Mouse (Mus musculus): Measurements from ENCODE around the gene Sun1.

- TF ChIP-seq CTCF (IDR thresholded peaks at IDR 0.05), result no peak
- TF ChIP-seq EP300 (IDR thresholded peaks at IDR 0.05), result no peak
Measured at GRCm38 (mm10) chr5:139206525-139206924, 6.1 kb downstream of the Sun1 start.
